Mouse (Mus musculus): Measurements from ENCODE around the gene Alms1.

DNA sequence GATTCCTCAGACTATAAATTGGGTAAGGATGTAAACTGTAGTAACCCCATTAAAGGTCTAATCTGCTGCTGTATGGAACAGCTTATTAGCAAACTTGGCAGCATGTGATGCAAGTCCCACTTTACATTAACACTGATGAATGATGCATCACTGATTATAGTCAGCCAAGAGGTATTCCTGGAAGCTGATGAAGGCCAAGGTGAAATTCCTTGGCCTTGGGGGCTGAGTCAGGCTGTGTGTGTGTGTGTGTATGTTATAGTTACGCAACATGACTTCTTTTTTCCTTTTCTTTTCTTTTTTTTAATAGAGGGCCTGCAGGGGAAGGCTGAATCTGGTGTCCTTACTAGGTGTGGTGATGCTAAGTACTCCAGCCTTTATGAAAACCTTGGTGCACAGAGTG lies 23.2 kb downstream of the Alms1 start:
- no peak for TF ChIP-seq EP300 (IDR thresholded peaks at IDR 0.05; ENCODE audit: low read depth)
- TF ChIP-seq CTCF (IDR thresholded peaks at IDR 0.05; ENCODE audit: low read depth), result no peak

All from liver, postnatal 0 days (tissue).